Mouse (Mus musculus): ENCODE measurements around the gene Cdkal1.

The Cdkal1 gene

DNA sequence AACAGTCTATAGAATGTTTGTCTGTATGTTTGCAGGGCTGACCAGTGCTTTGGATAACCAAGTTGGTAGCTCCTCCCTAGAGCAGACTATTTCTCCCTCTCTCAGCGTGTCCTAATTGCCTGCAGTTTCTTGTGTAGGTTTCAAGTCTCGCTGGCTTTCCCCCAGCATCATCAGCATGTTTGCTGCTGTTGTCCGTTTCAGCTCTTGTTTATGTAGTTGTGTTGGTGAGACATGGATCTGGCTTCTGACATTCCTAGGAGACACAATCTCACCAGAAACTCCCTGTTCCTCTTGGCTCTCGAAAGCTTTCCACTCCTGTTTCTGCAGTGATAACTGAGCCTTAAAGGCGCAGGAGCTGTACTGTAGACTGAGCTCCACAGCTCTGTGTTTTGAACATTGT, 224.1 kb downstream of the Cdkal1 start:
- DNase-seq (ENCODE audit: low spot score in 2 of 2) = no peak

- DNase-seq (ENCODE audit: low spot score in 2 of 2) = no peak
Observed at GRCm38 (mm10) chr13:29628607-29629006, 226.9 kb downstream of the Cdkal1 start.

DNA sequence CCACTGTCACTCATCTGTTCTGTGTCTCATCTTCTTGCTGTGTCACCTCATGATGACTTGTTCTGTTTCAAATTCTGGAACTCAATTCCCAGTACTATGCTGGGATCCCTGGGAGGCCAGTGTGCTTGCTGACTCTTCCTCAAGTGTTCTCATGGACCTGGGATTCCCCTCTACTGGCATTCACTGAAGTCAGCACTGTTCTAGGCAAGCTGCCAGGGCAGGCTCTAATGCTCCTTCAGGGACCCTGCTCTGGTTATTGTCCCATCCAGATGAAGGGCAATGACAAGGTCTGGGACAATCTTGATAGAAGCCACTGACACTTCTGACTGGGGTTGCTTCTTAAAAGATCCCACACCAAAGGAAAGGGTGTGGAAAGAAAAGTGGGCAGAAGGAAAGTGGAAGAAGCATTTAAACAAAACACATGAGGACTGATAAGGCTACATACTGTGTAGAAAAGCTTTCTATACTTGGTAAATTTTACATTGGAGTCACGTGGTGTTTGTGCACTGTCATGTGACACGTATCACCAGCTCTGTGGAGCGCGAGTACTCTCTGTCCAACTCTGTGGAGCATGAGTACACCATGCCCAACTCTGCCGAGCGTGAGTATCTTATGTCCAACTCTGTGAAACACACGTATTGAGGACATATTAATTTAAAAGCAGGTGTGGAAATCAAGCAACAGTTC, 227.9 kb downstream of the Cdkal1 start:
- peak in 1 of 2 experiments; percentile 14 for DNase-seq (ENCODE audit: low spot score in 2 of 2)

GRCm38 (mm10) chr13:29624929-29625328, 230.5 kb downstream of the Cdkal1 start:
- DNase-seq (ENCODE audit: low spot score in 2 of 2) = no peak

DNA sequence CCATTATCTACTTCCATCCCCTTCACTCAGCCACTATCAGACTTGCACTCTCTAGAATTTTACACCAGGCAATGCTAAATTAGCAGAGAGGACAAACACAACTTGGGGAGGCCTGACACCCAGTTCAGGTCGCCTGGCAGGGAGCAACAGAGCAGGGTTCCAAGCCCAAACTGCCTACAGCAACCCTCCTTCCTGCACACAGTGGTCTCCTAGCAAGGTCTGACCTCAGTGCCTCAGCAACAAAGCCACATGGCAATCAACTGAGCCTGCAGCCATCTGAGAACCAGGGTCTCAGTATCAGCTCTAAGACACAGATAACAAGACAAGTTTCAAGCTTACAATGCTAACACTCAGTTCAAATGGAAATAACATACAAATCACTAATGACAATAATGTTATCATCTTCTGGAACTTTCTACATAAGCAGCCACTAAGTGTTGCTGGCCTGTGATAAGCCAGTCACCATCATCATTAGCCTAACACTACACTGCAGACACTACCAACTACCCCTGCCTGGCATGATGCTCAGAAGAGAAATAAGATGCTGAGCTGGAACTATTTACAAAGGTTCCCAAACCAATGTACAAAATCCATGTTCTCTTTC, 231.7 kb downstream of the Cdkal1 start:
- DNase-seq (ENCODE audit: low spot score in 2 of 2) = no peak

- DNase-seq (ENCODE audit: low spot score in 2 of 2) = no peak
Observed at GRCm38 (mm10) chr13:29621881-29622280, 233.6 kb downstream of the Cdkal1 start.

DNA sequence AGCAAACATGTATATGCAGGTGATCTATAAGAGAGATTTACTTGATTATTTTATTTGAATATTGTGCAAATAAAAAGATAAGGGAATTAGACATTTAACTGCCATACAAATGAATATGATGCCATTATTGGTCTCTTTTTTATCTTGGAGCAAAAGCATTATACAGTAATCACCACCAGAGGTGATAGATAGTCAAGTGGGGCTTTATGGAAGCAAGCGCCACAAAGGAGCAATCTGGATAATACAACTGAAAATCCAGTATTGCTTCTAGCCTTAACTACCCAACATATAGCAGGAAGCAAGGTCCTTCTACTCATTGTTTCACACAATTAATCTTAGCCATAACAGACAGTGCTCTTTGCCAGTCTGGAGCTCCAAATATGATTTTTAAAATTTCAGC, 234.1 kb downstream of the Cdkal1 start:
- DNase-seq (ENCODE audit: low spot score in 2 of 2) = no peak

GRCm38 (mm10) chr13:29620826-29621225, 234.6 kb downstream of the Cdkal1 start:
- no peak for DNase-seq (ENCODE audit: low spot score in 2 of 2)

- DNase-seq (ENCODE audit: low spot score in 2 of 2) = no peak
Observed at GRCm38 (mm10) chr13:29616654-29617171, 238.8 kb downstream of the Cdkal1 start.

- no peak for DNase-seq (ENCODE audit: low spot score in 2 of 2)
Observed at GRCm38 (mm10) chr13:29615987-29616386, 239.5 kb downstream of the Cdkal1 start.

- DNase-seq (ENCODE audit: low spot score in 2 of 2) = no peak
Observed at GRCm38 (mm10) chr13:29615081-29615480, 240.4 kb downstream of the Cdkal1 start.

DNA sequence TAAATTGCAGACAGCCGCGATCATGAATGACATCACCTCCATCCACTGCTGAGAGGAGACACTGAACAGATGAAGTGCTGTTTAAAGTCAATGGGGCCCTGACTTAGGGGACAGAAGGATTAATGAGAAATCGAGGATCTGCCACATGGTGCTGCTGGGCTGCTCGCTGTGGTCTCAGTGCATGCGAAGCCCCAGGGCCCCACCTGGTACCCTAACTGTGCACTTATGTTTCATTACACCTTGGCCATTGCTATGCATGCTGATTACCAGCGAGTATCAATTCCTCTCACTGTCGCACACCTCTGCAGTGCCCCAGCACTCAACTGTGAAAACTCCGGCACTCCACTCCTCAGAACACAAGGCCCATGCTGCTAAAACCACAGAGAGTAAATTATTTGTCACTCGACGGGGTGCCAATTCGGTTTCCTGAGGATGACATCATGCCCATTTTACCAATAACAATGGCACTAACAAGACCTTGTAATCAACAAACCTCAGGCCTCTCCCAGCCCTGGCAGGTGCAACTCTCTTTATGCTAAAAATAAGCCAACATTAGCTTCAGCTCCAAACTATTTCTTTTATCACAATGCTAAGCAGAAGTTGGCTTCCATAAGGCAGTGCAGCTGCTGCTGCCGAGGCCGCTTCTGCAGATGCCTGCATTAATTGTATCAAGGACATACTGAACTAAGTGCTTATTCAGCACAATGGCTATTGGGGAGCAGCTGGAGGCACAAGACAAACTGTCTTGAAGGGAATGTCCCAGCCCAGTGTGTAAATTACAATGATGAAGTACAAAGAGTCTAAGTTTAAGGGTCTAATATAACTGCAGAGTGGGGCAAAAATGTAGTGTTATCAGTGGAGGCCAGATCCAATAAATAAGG, 245.2 kb downstream of the Cdkal1 start:
- peak in 1 of 2 experiments; percentile 21 for DNase-seq (ENCODE audit: low spot score in 2 of 2)

GRCm38 (mm10) chr13:29609441-29609840, 246.0 kb downstream of the Cdkal1 start:
- DNase-seq (ENCODE audit: low spot score in 2 of 2) = no peak

GRCm38 (mm10) chr13:29604241-29604640, 251.2 kb downstream of the Cdkal1 start:
- DNase-seq (ENCODE audit: low spot score in 2 of 2) = peak; percentile 42 to 72

- no peak for DNase-seq (ENCODE audit: low spot score in 2 of 2)
Observed at GRCm38 (mm10) chr13:29603597-29603996, 251.9 kb downstream of the Cdkal1 start.

GRCm38 (mm10) chr13:29601033-29601432, 254.4 kb downstream of the Cdkal1 start:
- no peak for DNase-seq (ENCODE audit: low spot score in 2 of 2)

GRCm38 (mm10) chr13:29599646-29600045, 255.8 kb downstream of the Cdkal1 start:
- no peak for DNase-seq (ENCODE audit: low spot score in 2 of 2)

DNA sequence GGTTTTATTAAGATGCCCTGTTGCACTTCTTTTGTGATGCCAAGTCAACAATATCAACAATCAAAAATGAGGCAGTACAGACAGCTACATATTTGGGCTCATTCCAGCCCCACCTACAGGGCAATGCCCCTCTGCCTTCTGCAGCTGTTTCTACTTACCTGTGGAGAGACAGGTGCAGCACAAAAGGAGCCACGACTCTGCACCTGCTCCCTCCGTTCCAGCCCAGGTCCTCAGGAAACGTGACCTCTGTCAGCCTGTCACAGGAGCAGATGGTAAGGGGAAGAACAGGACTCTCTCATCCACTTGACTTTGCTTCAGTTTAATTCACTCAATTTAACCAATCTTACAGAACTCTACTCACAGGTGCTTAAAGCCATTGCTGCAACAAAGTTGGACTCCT, 258.7 kb downstream of the Cdkal1 start:
- no peak for DNase-seq (ENCODE audit: low spot score in 2 of 2)

DNA sequence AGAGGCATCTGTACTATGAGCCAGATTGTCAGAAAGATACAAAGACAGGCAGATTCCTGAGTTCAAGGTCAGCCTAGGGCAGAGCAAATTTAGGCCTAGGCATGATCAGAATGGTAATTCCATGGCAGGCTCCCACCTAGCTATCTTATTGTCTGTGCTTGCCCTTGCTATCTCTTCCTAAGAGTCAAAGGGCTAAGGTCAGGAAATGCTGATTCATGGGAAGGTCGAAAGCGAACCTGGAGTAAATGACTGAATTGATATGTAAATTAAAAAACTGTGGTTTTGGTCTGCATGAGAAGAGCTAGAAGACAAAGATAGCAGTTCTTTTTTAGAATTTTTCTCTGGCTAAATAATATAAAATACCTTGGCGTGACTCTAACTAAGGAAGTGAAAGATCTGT, 262.4 kb downstream of the Cdkal1 start:
- no peak for DNase-seq (ENCODE audit: low spot score in 2 of 2)

DNA sequence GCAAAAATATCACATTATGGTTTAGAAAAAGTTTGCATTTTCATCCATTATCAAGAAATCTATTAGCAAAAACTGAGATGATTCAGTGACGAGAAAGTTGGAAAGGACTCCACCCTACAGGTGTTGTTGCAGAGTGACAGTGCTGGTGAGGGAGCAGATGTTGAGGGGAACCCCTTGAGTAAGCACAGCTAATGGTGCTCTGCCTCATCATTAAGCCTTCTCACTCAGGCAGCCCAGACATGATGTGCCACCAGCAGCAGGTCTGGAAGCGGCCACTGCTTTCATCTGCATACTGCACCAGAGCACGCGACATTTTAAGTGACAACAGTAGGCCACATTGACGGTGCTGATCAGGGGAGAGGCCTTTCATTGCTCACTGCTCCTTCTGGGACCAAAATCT, 264.8 kb downstream of the Cdkal1 start:
- no peak for DNase-seq (ENCODE audit: low spot score in 2 of 2)

- DNase-seq (ENCODE audit: low spot score in 2 of 2) = no peak
Observed at GRCm38 (mm10) chr13:29590164-29590563, 265.3 kb downstream of the Cdkal1 start.

DNA sequence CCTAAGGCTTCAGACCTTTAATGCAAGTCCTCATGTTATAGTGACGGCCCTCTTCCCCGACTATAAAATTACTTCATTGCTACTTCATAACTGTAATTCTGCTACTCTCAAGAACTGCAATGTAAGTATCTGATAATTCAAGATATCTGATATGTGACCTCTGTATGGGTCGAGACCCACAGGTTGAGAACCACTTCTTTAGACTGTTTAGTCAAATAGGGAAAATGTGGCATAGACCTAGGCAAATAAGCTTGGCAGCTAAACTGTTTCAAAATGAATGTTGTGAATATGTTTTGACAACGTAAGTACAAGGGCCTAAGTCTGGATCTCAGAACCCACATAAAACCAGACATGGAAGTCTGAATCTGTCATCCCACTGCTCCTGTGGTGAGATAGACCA, 266.8 kb downstream of the Cdkal1 start:
- DNase-seq (ENCODE audit: low spot score in 2 of 2) = no peak
